Mouse (Mus musculus) thymus, adult 2 months (tissue): ENCODE data around the gene Zc3h4.

Experiments
- CTCF ChIP-seq: fragments of 200-500 bp; IDR thresholded peaks from 2 replicates; pipeline ENCODE4 v1.5.1; 2012; ENCODE audit warnings: mild to moderate bottlenecking, control low read depth, low read length, moderate library complexity, borderline replicate concordance; ENCODE audit not compliant: control insufficient read depth, poor library complexity, insufficient read depth; ENCODE audit errors: extremely low read depth
- POLR2A ChIP-seq: fragments of 200-500 bp; IDR thresholded peaks from 2 replicates; pipeline ENCODE4 v1.6.1; 2012; ENCODE audit warnings: mild to moderate bottlenecking, low read length, control low read depth, moderate library complexity; ENCODE audit not compliant: control insufficient read depth, poor library complexity, insufficient read depth; ENCODE audit errors: extremely low read depth

DNA sequence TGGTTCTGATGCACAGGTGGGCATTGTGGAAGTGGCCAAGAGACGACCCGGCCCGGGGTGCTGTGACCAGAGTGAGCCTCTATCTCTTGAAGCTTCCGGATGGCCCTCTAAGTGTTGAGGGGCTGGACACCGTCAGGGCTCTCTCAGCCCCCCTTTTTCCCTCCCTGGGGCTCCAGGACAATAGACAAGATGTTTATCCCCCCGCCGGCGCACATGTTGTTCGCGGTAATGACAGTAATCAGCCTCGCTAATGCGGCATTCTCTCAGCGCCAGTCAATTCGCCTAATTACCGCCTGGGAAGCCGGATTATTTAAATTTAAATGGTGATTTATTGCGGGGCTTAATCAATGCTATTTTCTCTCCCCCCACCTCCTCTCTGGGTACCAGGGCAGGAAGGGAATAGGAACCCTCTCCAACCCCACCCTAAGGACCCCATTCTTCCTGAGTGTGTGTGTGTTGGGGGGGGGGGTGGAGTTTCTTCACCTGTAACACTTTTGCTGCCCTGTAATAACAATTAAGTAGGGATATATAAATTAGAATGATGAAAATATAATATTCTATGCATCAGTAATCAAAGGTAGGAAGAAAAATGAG, 71.5 kb downstream of the Zc3h4 start:
- TF ChIP-seq POLR2A (no peak), CTCF (no peak)
